Mouse (Mus musculus) brown adipose tissue, adult 24 weeks (tissue): ENCODE data around the gene 2010111I01Rik. TPM values are rescaled to one million over a fixed set of nuclear protein-coding genes. Genes with fewer than 3 reads are reported as not detected.

Experiments
- H3K27ac ChIP-seq: fragments of 200-500 bp; replicated peaks from 2 replicates; pipeline ENCODE4 v1.5.1; 2012; ENCODE audit warnings: low read depth, mild to moderate bottlenecking, low read length
- H3K4me1 ChIP-seq: fragments of 200-500 bp; 2 replicates; pipeline ENCODE4 v1.6.1; 2012; ENCODE audit warnings: low read length, mixed read lengths; ENCODE audit not compliant: control insufficient read depth, insufficient read depth, insufficient read length
- H3K4me3 ChIP-seq: fragments of 200-500 bp; 2 replicates; pipeline ENCODE4 v1.5.1; 2012; ENCODE audit warnings: low read depth, mild to moderate bottlenecking, low read length, moderate library complexity; ENCODE audit not compliant: insufficient read depth
- polyA plus RNA-seq: library from polyadenylated mRNA; stranded (reverse); fragments of >200 nt; gene quantifications from 2 replicates; pipeline ENCODE4 v1.2.4, GENCODE M21; 2012; ENCODE audit not compliant: missing spikeins, insufficient read depth, insufficient read length

The 2010111I01Rik gene
- polyA plus RNA-seq, 1 experiment = 10.7 TPM

- peak overlapping the region; percentile 70 for H3K27ac ChIP-seq
- peaks cover 33% of the 10 kb centered on the region for H3K4me1 ChIP-seq
- no peak overlapping the region for H3K4me3 ChIP-seq
Observed at GRCm38 (mm10) chr13:63293647-63294046, 329.0 kb downstream of the 2010111I01Rik start.

DNA sequence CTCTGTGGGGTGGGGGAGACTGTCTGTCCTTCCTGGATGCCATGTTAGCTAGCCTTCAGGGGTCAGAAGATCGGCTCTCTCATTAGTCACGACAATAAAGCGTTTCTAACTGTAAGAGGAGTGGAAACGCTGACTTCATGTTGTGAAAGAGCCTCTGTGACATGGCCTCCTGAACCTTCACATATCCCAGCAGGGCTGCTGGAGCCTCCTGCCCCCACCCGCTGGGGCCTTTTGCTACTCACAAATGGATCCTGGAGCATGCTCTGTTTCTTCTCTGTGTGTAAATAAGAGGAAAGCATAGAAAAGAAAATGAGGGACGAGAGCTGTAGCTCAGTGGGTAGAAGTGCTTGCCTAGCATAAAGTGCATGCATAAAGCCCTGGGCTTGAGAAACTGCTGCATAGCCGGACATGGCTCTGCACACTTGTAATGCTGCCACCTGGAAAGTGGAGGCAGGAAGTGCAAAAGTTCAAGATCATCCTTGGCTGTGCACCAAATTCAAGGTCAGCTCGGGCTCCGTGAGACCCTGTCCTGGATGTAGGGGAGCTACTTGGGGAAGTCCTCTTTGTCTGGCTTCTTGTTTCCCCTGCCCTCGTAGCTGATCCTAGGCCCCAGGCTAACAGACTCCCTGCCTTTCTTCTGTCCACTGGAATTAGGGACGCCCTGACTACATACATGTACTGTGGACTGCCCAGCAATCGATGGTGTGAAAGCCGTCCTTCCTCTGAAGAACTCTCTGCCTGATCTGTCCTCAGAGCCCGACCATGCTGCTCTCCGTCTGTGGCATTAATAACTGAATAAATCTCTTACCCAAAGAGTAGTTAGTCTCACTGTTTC, 329.9 kb downstream of the 2010111I01Rik start:
- peak overlapping the region; percentile 70 for H3K27ac ChIP-seq
- peaks cover 32% of the 10 kb centered on the region for H3K4me1 ChIP-seq
- no peak overlapping the region for H3K4me3 ChIP-seq

DNA sequence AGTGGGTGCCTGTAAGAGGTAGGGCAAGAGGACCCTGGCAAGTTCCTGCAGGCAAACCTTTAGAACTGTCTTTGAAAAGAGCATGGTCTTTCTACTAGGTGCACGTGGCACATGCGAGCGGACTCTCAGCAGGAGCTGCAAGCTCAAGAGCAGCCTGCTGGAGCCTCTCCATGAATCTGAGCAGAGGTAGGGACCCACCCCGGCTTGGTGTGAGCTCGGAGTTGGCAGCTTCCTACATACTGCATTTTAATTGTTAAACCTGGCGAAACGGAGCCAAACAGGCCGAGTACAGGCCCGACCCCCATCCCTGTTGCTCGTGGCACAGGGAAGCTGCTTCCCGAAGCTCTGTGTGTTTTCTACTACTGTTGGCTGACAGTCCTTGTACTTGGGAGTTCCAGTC, 331.6 kb downstream of the 2010111I01Rik start:
- peaks cover 22% of the 10 kb centered on the region for H3K4me1 ChIP-seq
- H3K27ac ChIP-seq = no peak overlapping the region
- H3K4me3 ChIP-seq = no peak overlapping the region

- Histone ChIP-seq H3K4me1 (peaks cover 20% of the 10 kb centered on the region), H3K4me3 (no peak overlapping the region), H3K27ac (no peak overlapping the region)
Observed at GRCm38 (mm10) chr13:63297003-63297402, 332.3 kb downstream of the 2010111I01Rik start.

GRCm38 (mm10) chr13:63297933-63298332, 333.2 kb downstream of the 2010111I01Rik start:
- no peak overlapping the region for H3K27ac ChIP-seq
- H3K4me1 ChIP-seq = peaks cover 18% of the 10 kb centered on the region
- H3K4me3 ChIP-seq = no peak overlapping the region

GRCm38 (mm10) chr13:63298931-63299330, 334.2 kb downstream of the 2010111I01Rik start:
- H3K4me3 ChIP-seq = no peak overlapping the region
- no peak overlapping the region for H3K27ac ChIP-seq
- H3K4me1 ChIP-seq = peaks cover 16% of the 10 kb centered on the region

DNA sequence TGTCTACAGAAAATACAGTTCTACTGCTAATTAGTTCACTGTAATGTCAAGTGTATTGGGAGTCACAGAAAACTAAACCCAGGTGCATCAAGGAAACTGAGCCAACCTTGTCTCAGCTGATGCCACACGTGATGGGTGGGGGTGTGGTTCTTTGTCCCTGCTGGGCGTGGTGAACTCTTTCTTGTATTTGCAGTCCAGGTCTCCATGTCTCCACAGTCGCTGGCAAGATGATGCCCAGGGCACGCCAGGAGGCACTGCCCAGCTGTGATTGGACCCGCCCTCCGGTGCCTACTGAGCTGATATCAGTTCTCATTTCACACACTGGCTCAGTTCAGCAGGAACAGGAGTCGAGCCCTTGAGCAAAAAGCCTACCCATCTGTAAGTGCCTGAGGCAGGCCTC, 336.2 kb downstream of the 2010111I01Rik start:
- Histone ChIP-seq H3K4me3 (no peak overlapping the region), H3K4me1 (peaks cover 20% of the 10 kb centered on the region), H3K27ac (no peak overlapping the region)

- H3K4me3 ChIP-seq = no peak overlapping the region
- H3K4me1 ChIP-seq = peaks cover 21% of the 10 kb centered on the region
- no peak overlapping the region for H3K27ac ChIP-seq
Observed at GRCm38 (mm10) chr13:63301764-63302209, 337.1 kb downstream of the 2010111I01Rik start.

GRCm38 (mm10) chr13:63302381-63302780, 337.7 kb downstream of the 2010111I01Rik start:
- Histone ChIP-seq H3K27ac (peak overlapping the region; percentile 21), H3K4me3 (no peak overlapping the region)

DNA sequence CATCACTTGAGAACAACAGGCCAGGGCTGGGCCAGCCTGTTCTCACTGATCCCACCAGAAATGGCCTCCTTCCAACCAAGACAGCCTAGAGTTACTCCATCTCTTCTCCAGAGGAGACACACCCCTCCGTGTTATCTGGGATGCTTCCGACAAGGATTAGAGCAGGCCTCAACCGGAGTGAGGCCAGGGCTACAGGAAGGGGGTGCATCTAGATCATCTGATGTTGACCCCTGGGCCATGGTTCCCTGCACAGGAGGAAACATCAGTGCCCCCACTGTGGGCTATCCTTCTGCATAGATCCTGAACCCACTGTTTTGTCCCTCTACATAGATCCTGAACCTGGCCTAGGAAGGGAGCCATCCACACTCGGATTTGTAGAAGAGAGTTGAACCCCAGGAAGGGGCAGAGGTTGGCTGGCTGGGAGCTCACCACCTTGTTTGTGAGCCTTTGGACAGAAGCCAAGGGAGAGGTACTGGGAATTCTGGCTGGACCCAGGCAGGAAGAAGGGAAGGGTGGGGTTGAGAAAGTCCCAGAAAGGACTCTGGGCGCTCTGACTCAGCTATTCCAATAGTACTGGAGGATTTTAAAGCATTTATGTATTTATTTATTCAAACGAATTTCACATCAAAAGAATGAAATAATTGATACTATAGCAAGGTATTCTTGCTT, 339.6 kb downstream of the 2010111I01Rik start:
- no peak overlapping the region for H3K4me3 ChIP-seq
- H3K27ac ChIP-seq = peak overlapping the region; percentile 1; the same call in 1 of the 2 replicates
- peaks cover 21% of the 10 kb centered on the region for H3K4me1 ChIP-seq

More at GRCm38 (mm10) chr13:63302381-63302780, 337.7 kb downstream of the 2010111I01Rik start:
- H3K4me1 ChIP-seq = peaks cover 21% of the 10 kb centered on the region

DNA sequence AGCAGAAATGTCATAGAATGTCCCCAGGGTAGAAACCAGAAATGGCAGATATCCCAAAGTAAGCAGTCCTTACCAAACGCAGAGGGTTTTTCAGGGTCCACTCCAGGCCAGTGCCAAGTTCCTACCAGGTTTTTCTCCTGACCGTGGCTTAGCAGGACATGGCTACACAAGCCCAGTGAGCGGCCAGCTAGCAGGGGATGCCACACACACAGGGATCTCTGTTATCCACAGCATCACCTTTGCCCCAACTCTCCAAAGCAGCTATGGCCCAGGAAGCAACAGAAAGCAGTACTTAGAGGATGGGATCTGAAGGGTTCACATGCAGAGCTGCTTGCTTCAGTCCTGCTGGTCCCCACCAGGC, 340.1 kb downstream of the 2010111I01Rik start:
- Histone ChIP-seq H3K4me1 (peaks cover 21% of the 10 kb centered on the region), H3K4me3 (no peak overlapping the region), H3K27ac (peak overlapping the region; percentile 65)

GRCm38 (mm10) chr13:63305160-63306011, 340.7 kb downstream of the 2010111I01Rik start:
- Histone ChIP-seq H3K4me3 (no peak overlapping the region), H3K27ac (peak overlapping the region; percentile 65; the same call in 1 of the 2 replicates), H3K4me1 (peaks cover 21% of the 10 kb centered on the region)

DNA sequence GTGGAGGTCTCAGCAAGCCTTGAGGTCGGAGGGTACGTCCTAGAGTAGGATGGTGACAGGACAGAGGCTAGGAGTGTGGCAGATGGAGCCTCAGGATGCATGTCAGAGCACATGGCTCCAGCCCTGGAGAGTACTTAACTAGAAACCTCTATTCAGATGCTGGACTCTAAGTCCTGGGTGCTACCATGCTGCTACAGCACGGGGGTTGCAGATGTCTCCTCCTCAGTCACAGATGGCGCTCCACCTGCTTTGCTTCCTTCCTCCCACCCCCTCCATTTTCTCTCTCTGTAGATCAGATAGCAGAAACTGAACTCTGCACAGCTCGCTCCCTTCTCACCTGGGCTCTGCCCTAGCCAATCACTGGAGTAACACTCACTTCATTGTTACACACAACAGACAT, 342.1 kb downstream of the 2010111I01Rik start:
- H3K4me3 ChIP-seq = no peak overlapping the region
- H3K4me1 ChIP-seq = peaks cover 21% of the 10 kb centered on the region
- no peak overlapping the region for H3K27ac ChIP-seq

GRCm38 (mm10) chr13:63309563-63309962, 344.9 kb downstream of the 2010111I01Rik start:
- Histone ChIP-seq H3K4me1 (peaks cover 12% of the 10 kb centered on the region), H3K27ac (no peak overlapping the region), H3K4me3 (no peak overlapping the region)

- Histone ChIP-seq H3K27ac (no peak overlapping the region), H3K4me3 (no peak overlapping the region)
Observed at GRCm38 (mm10) chr13:63311156-63311555, 346.5 kb downstream of the 2010111I01Rik start.

More at GRCm38 (mm10) chr13:63311156-63311555, 346.5 kb downstream of the 2010111I01Rik start:
- H3K4me1 ChIP-seq = no peaks in the 10 kb centered on the region
